Mouse (Mus musculus) kidney, embryonic 15.5 days (tissue): ENCODE data around the gene Cox20. TPM values are rescaled to one million over a fixed set of nuclear protein-coding genes. Genes with fewer than 3 reads are reported as not detected.

ENCODE experiments used
- ATAC-seq: fragments of 200-750 bp; cut with Nextera tagmentation; replicated peaks from 2 replicates; pipeline ENCODE4 v1.8.0; 2017; ENCODE audit warnings: moderate TSS enrichment; ENCODE audit not compliant: low FRiP score
- H3K27ac ChIP-seq: fragments of 300-500 bp; sonication (generic); 2 replicates; pipeline ENCODE4 v1.5.1; 2015; ENCODE audit warnings: mild to moderate bottlenecking, inconsistent platforms
- H3K27me3 ChIP-seq: fragments of 300-500 bp; sonication (generic); 2 replicates; pipeline ENCODE4 v1.6.1; 2015; ENCODE audit warnings: inconsistent platforms
- H3K36me3 ChIP-seq: fragments of 300-500 bp; sonication (generic); 2 replicates; pipeline ENCODE4 v1.6.1; 2015; ENCODE audit warnings: inconsistent platforms
- H3K4me1 ChIP-seq: fragments of 300-500 bp; sonication (generic); 2 replicates; pipeline ENCODE4 v1.6.1; 2015; ENCODE audit warnings: inconsistent platforms
- H3K4me2 ChIP-seq: fragments of 300-500 bp; sonication (generic); 2 replicates; pipeline ENCODE4 v1.6.1; 2015; ENCODE audit warnings: moderate library complexity, mild to moderate bottlenecking, inconsistent platforms
- H3K4me3 ChIP-seq: fragments of 300-500 bp; sonication (generic); replicated peaks from 2 replicates; pipeline ENCODE4 v1.5.1; 2015; ENCODE audit warnings: mild to moderate bottlenecking, inconsistent platforms
- H3K9ac ChIP-seq: fragments of 300-500 bp; sonication (generic); 2 replicates; pipeline ENCODE4 v1.6.1; 2015; ENCODE audit warnings: mild to moderate bottlenecking, inconsistent platforms
- H3K9me3 ChIP-seq: fragments of 300-500 bp; sonication (generic); replicated peaks from 2 replicates; pipeline ENCODE4 v1.6.1; 2016; ENCODE audit warnings: inconsistent platforms
- WGBS: fragments of 180-500 bp; shearing (Covaris S2); methylation state at CpG from one replicate; pipeline ENCODE4 v1.1.7; 2015; ENCODE audit warnings: mixed read lengths; 5-methylcytosine and 5-hydroxymethylcytosine counted together
- polyA plus RNA-seq: library from polyadenylated mRNA; unstranded; fragments of >200 nt; fragmentation: Nextera tagmentation; extraction: Ambion mirVana; gene quantifications from 2 replicates; pipeline ENCODE4 v1.2.1, GENCODE M21; 2015

Cox20 gene
- polyA plus RNA-seq, 1 experiment from 2014 or later: 139 TPM

- peaks cover 69% of the 10 kb centered on the region for H3K36me3 ChIP-seq
Measured at GRCm38 (mm10) chr1:178323235-178323634, 4.3 kb downstream of the Cox20 start.

DNA sequence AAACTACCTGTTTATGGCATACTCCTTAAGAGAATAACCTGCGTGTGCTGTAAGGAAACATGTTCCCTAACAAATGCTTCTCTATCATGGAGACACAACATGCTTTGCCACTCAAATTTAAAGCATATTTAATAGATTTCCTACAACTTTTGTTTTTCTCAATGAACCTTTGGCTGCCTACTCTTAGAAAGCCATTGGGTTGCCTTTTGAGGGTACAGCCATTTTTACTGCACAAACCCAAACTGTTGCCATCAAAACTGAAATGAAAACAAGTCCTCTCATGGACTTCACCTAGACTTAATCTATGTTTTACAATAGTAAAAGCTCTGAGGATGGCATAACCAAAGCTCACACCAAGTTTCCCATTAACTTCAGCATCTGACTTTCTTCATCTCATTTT, 5.6 kb downstream of the Cox20 start:
- H3K27me3 ChIP-seq: no peaks in the 10 kb centered on the region
- no peak overlapping the region for H3K9ac ChIP-seq
- no peak overlapping the region for H3K27ac ChIP-seq
- ATAC-seq: no peak
- peaks cover 79% of the 10 kb centered on the region for H3K36me3 ChIP-seq
- H3K4me1 ChIP-seq: peaks cover 25% of the 10 kb centered on the region
- no peak overlapping the region for H3K4me3 ChIP-seq
- no peaks in the 10 kb centered on the region for H3K9me3 ChIP-seq
- no peak overlapping the region for H3K4me2 ChIP-seq
- 89% methylated on average over 1 of the region's 1 CpGs for WGBS

More at GRCm38 (mm10) chr1:178323235-178323634, 4.3 kb downstream of the Cox20 start:
- WGBS: 76% methylated on average over 1 of the region's 1 CpGs
- Histone ChIP-seq H3K9me3 (no peaks in the 10 kb centered on the region), H3K27ac (no peak overlapping the region), H3K4me1 (peaks cover 25% of the 10 kb centered on the region), H3K9ac (no peak overlapping the region), H3K4me3 (no peak overlapping the region), H3K4me2 (no peak overlapping the region), H3K27me3 (no peaks in the 10 kb centered on the region)
- ATAC-seq: no peak

GRCm38 (mm10) chr1:178326357-178326756, 7.4 kb downstream of the Cox20 start:
- Histone ChIP-seq H3K4me2 (no peak overlapping the region), H3K27ac (no peak overlapping the region), H3K9me3 (no peaks in the 10 kb centered on the region), H3K27me3 (no peaks in the 10 kb centered on the region), H3K36me3 (peaks cover 87% of the 10 kb centered on the region), H3K9ac (no peak overlapping the region), H3K4me1 (peaks cover 11% of the 10 kb centered on the region), H3K4me3 (no peak overlapping the region)
- no peak for ATAC-seq
- WGBS: 88% methylated on average over 1 of the region's 1 CpGs

GRCm38 (mm10) chr1:178326950-178327349, 8.0 kb downstream of the Cox20 start:
- Histone ChIP-seq H3K4me2 (no peak overlapping the region), H3K9ac (no peak overlapping the region), H3K27ac (no peak overlapping the region), H3K9me3 (no peaks in the 10 kb centered on the region), H3K36me3 (peaks cover 86% of the 10 kb centered on the region), H3K4me3 (no peak overlapping the region), H3K27me3 (no peaks in the 10 kb centered on the region), H3K4me1 (peaks cover 7% of the 10 kb centered on the region; the same call in 1 of the 2 replicates)
- 85% methylated on average over 1 of the region's 1 CpGs for WGBS
- no peak for ATAC-seq

- WGBS: 79% methylated on average over 5 of the region's 5 CpGs
- Histone ChIP-seq H3K4me1 (peaks cover 12% of the 10 kb centered on the region), H3K9ac (no peak overlapping the region), H3K36me3 (peaks cover 88% of the 10 kb centered on the region), H3K9me3 (no peaks in the 10 kb centered on the region), H3K4me2 (no peak overlapping the region), H3K4me3 (no peak overlapping the region), H3K27me3 (no peaks in the 10 kb centered on the region), H3K27ac (no peak overlapping the region)
- ATAC-seq: no peak
Measured at GRCm38 (mm10) chr1:178329017-178329416, 10.1 kb downstream of the Cox20 start.

DNA sequence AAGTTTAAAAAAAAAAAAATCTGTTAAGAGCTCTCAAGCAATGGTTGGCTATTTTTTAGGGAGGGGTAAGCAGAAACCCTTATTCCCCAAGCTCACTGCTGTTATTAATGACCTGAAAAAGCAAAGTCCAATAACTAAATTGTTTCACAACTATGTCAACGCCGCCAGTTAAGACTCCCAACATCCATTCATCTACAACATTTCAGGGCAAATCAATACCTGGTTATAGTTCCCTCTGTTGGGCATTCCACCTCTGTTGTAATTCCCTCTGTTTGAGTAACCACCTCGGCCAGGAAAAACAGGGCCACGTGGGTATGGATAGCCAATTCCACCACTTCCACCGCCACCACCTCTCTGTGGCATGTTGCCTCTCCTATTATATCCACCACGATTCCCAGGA, 11.0 kb downstream of the Cox20 start:
- H3K4me3 ChIP-seq: no peak overlapping the region
- no peaks in the 10 kb centered on the region for H3K9me3 ChIP-seq
- no peaks in the 10 kb centered on the region for H3K27me3 ChIP-seq
- H3K36me3 ChIP-seq: peaks cover 88% of the 10 kb centered on the region
- H3K27ac ChIP-seq: no peak overlapping the region
- H3K9ac ChIP-seq: no peak overlapping the region
- ATAC-seq: no peak
- H3K4me1 ChIP-seq: peaks cover 17% of the 10 kb centered on the region
- no peak overlapping the region for H3K4me2 ChIP-seq
- WGBS: 82% methylated on average over 6 of the region's 6 CpGs

DNA sequence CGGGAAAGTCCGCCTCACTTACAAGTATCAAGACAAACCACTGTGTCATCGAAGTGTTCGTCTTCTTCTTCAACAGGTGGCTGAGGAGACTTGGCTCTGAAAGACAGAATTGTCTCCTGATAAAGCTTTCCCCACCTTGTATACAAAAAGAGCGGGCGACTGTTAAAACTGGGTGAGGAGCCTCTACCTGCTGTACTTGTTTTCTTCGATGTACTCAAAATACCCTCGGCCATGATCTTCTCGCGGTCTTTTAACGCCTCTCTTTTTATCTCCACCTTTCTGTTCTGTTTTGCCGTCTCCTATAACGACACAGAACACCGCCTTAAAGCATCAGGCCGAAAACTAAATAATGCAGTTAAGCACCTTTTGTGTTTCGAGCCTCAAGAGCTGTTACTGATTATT, 16.9 kb downstream of the Cox20 start:
- H3K9ac ChIP-seq: peak overlapping the region; percentile 100
- under 1% methylated on average over 16 of the region's 16 CpGs for WGBS
- H3K27me3 ChIP-seq: no peaks in the 10 kb centered on the region
- ATAC-seq: no peak
- peaks cover 25% of the 10 kb centered on the region for H3K4me1 ChIP-seq
- H3K36me3 ChIP-seq: peaks cover 40% of the 10 kb centered on the region
- peak overlapping the region; percentile 100 for H3K27ac ChIP-seq
- peak overlapping the region; percentile 100 for H3K4me3 ChIP-seq
- peak overlapping the region; percentile 65 for H3K4me2 ChIP-seq
- no peaks in the 10 kb centered on the region for H3K9me3 ChIP-seq

DNA sequence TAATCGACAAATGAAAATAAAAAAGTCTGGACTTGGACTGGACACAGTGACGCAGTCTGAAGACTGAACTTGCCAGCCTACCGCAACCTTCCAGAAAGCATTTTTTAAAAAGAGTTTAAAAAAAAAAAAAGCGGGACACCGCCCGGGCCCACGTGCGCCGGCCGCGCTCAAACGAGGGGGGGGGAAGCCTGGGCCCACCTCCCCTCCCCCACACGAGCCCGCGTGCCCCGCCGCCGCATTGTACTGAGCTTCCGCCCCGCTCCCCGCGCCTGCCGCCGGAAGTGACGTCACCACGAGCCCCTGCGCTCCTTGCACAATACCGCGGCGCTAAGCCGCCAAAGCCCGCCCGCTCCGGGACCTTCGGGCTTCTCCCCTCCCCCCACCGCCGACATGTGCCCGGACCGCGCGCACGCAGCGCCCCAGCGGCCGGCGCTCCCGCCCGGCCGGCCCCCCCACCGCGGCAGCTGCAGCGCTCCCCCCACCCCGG, 17.4 kb downstream of the Cox20 start:
- Histone ChIP-seq H3K36me3 (peaks cover 36% of the 10 kb centered on the region), H3K27me3 (no peaks in the 10 kb centered on the region), H3K4me3 (peak overlapping the region; percentile 100), H3K4me2 (peak overlapping the region; percentile 65), H3K27ac (peak overlapping the region; percentile 100), H3K9ac (peak overlapping the region; percentile 100), H3K9me3 (no peaks in the 10 kb centered on the region), H3K4me1 (peaks cover 25% of the 10 kb centered on the region)
- ATAC-seq: peak; percentile 91
- WGBS: 1% methylated on average over 45 of the region's 53 CpGs

DNA sequence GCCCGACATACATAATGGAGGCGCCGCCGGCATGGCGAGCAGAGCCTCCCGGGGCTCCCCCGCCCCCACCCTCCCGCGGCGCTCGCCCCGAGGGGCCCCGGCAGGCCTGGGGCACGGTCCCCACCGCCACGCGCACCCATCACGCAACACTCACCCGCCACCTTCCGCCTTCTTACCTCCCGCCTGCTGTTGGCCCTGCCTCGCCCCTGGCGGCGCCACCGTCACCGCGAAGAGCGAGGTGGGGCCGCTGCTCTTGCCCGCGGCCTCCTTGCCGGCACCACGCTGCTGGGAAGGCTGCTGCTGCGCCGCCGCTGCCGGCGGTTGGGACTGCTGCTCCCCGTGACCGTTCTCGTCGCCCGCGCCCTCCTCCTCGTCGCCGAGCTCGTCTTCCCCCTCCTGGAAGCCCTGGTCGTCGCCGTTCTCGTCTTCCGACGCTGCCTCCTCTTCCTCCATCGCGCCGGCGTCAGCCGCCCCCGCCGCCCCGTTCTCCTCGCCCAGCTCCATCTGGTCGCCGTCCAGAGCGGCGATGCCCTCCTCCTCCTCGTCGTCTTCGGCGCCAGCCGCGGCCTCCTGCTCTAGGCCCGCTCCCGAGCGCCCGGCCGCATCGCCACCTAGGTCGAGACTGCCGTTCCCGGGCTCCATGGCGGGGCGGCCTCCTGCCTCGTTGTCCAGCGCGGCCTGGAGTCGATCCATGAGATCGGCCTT, 18.0 kb downstream of the Cox20 start:
- peak; percentile 61 for ATAC-seq
- peak overlapping the region; percentile 100 for H3K9ac ChIP-seq
- H3K4me3 ChIP-seq: peak overlapping the region; percentile 100
- peaks cover 31% of the 10 kb centered on the region for H3K36me3 ChIP-seq
- H3K27ac ChIP-seq: peak overlapping the region; percentile 100
- under 1% methylated on average over 89 of the region's 89 CpGs for WGBS
- H3K4me2 ChIP-seq: peak overlapping the region; percentile 65; the same call in 1 of the 2 replicates
- no peaks in the 10 kb centered on the region for H3K27me3 ChIP-seq
- no peaks in the 10 kb centered on the region for H3K9me3 ChIP-seq
- peaks cover 25% of the 10 kb centered on the region for H3K4me1 ChIP-seq

DNA sequence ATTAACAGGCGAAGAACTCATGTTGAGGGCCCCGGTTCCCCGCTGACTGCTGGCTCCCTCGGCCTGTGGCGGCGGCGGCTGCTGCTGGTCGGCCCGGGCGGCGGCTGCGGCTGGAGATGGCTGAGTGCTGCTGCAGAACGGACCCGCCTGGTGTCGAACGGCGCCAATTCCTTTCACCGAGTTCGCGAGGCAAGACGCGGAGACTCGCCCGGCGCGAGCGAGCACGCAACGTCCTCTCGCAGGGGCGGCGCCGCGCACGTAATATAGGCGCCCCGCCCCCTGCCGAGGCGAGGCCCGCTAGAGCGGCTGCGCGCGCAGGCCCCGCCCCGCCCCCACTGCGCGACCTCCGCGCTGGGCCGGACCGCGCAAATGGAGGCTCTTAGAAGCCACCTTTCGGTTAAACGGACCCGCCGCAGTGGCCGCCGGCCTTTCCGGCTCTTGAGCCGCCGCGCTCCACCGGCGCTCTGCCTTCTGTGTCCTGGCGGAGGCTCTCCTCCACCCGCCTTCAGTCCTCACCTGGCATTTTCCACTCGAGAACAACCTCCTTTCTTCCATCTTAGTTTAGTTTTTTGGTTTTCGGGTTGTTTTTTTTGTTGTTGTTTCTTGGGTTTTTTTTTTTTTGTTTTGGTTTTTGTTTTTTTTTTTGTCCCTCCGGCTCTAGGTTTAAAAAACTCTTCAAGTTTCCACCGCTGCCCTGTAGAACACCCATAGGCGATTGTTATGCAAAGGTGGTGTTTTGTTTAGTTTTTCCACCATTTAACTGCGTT, 18.8 kb downstream of the Cox20 start, which contains the start of gene Hnrnpu:
Gene Hnrnpu, minus strand, starts transcription at position 247 of the 767 bp plus-strand sequence.
- no peaks in the 10 kb centered on the region for H3K9me3 ChIP-seq
- WGBS: under 1% methylated on average over 73 of the region's 73 CpGs
- peaks cover 23% of the 10 kb centered on the region for H3K4me1 ChIP-seq
- ATAC-seq: peak; percentile 94
- peak within 1 kb of the TSS; percentile 100 for H3K27ac ChIP-seq
- peak within 1 kb of the TSS; percentile 100 for H3K4me3 ChIP-seq
- peak within 1 kb of the TSS; percentile 100 for H3K9ac ChIP-seq
- peaks cover 23% of the 10 kb centered on the region for H3K36me3 ChIP-seq
- peak within 1 kb of the TSS; percentile 65 for H3K4me2 ChIP-seq
- H3K27me3 ChIP-seq: no peaks in the 10 kb centered on the region

DNA sequence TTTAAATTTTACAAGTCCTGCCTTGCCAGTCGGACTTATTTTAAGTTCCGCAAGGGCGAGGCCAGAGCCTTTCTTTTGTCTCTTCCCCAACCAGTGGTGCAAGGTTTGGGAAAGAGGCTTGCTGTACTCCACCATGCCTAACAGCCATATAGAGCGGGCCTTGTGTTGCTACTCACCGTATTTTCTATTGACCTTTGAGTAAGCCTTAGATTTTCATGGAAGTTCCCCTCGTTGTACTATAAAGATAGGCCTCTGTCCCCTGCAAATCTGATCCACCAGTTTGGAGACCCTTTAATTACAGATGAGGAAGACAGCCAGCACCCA, 19.4 kb downstream of the Cox20 start:
- Histone ChIP-seq H3K4me1 (peaks cover 17% of the 10 kb centered on the region), H3K27ac (peak overlapping the region; percentile 100), H3K4me3 (peak overlapping the region; percentile 100), H3K9ac (peak overlapping the region; percentile 62), H3K27me3 (no peaks in the 10 kb centered on the region), H3K4me2 (peak overlapping the region; percentile 65), H3K9me3 (no peaks in the 10 kb centered on the region), H3K36me3 (peaks cover 17% of the 10 kb centered on the region)
- no peak for ATAC-seq
- WGBS: 7% methylated on average over 6 of the region's 6 CpGs

GRCm38 (mm10) chr1:178340213-178340612, 21.3 kb downstream of the Cox20 start:
- Histone ChIP-seq H3K4me1 (peaks cover 8% of the 10 kb centered on the region), H3K9ac (no peak overlapping the region), H3K4me3 (no peak overlapping the region), H3K9me3 (no peaks in the 10 kb centered on the region), H3K27me3 (no peaks in the 10 kb centered on the region), H3K4me2 (no peak overlapping the region), H3K36me3 (peaks cover under 1% of the 10 kb centered on the region), H3K27ac (no peak overlapping the region)
- no peak for ATAC-seq
- 88% methylated on average over 2 of the region's 2 CpGs for WGBS
